Mouse (Mus musculus) heart, adult 2 months (tissue): ENCODE measurements around the gene Cdca4. TPM values are rescaled to one million over a fixed set of nuclear protein-coding genes. Genes with fewer than 3 reads are reported as not detected.

ENCODE experiments used
- DNase-seq, 2 experiments: peaks; one replicate each; pipeline ENCODE4 v3.0.0; 2021
- H3K27ac ChIP-seq: fragments of 200-600 bp; 2 replicates; pipeline ENCODE4 v1.8.1; 2022
- H3K27me3 ChIP-seq: fragments of 200-500 bp; 2 replicates; pipeline ENCODE4 v1.6.1; 2012; ENCODE audit warnings: mild to moderate bottlenecking, low read length, inconsistent platforms, mixed read lengths; ENCODE audit not compliant: control insufficient read depth, insufficient read depth
- H3K36me3 ChIP-seq: fragments of 200-500 bp; 2 replicates; pipeline ENCODE4 v1.6.1; 2012; ENCODE audit warnings: low read length, inconsistent platforms; ENCODE audit not compliant: control insufficient read depth, insufficient read depth
- H3K4me1 ChIP-seq: fragments of 200-500 bp; 2 replicates; pipeline ENCODE4 v1.6.1; 2011; ENCODE audit warnings: low read length; ENCODE audit not compliant: control insufficient read depth, insufficient read depth
- H3K4me3 ChIP-seq: fragments of 200-600 bp; 2 replicates; pipeline ENCODE4 v1.8.1; 2022
- H3K79me2 ChIP-seq: fragments of 200-500 bp; replicated peaks from 2 replicates; pipeline ENCODE4 v1.6.1; 2012; ENCODE audit warnings: mild to moderate bottlenecking, inconsistent platforms, low read length, moderate library complexity, mixed read lengths; ENCODE audit not compliant: control insufficient read depth, insufficient read depth
- H3K9ac ChIP-seq: fragments of 200-500 bp; 2 replicates; pipeline ENCODE4 v1.6.1; 2012; ENCODE audit warnings: low read depth, mild to moderate bottlenecking, control low read depth, inconsistent platforms, low read length, mixed read lengths
- CTCF ChIP-seq: fragments of 200-600 bp; IDR thresholded peaks from 2 replicates; pipeline ENCODE4 v1.8.1; 2022; ENCODE audit warnings: antibody characterized with exemption, mild to moderate bottlenecking, moderate library complexity
- EP300 ChIP-seq: fragments of 200-500 bp; IDR thresholded peaks from 2 replicates; pipeline ENCODE4 v1.6.1; 2011; ENCODE audit warnings: low read depth, low read length, control low read depth; ENCODE audit not compliant: insufficient read depth
- POLR2A ChIP-seq: fragments of 200-500 bp; IDR thresholded peaks from 2 replicates; pipeline ENCODE4 v1.6.1; 2011; ENCODE audit warnings: mild to moderate bottlenecking, low read depth, low read length, control low read depth; ENCODE audit not compliant: insufficient read depth
- WGBS: fragments of 180-500 bp; shearing (Covaris S2); methylation state at CpG from one replicate; pipeline ENCODE4 v1.1.7; 2018; 5-methylcytosine and 5-hydroxymethylcytosine counted together
- intact Hi-C: fragments of 180-260 bp; cut with DNase I; formaldehyde crosslinking; loops from one replicate; pipeline ENCODE4 v1.15.1; 2025
- polyA plus RNA-seq: library from polyadenylated mRNA; depleted of rRNA; stranded (reverse); fragments of >200 nt; gene quantifications from 2 replicates; pipeline ENCODE4 v1.2.3, GENCODE M21; 2012
- total RNA-seq, 2 experiments: library from RNA; stranded (reverse); gene quantifications; 2 replicates each; pipeline ENCODE4 v1.2.3; 2021

Cdca4 gene
- total and polyA plus RNA-seq, 3 experiments: 5.3 to 7.6 (median 6.6) TPM

DNA sequence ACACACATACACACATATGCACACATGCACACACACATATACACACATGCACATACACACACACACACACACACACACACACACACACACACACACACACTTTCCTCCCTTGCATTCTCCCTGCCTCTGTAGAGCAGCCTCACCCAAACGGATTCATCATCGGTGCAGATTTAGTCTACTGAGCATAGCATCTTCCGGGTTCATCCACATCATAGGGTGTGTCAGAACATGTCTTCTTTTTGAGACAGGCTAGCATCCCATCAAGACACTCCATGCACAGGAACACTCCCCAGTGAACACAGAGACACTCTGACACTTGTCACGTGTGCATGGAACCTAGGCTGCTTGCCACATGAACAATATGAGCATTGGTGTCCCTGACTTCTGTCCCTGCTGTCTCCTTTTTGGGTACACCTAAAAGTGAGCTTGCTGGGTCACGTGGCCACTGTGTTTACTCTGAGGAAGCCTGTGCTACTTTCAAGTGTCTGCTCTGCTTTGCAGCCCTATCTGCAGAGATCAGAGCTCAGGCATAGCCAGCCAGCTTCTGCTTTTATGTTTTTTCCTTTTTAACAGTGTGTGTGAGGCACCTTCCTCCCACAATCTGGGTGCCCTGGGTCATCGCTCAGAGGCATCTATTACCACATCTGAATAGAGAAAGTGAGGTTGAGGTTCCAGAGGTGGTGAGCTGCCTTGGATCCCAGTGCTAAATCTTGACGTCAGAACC lies 25.5 kb upstream of the Cdca4 start:
- DNase-seq: peak in 1 of 2 experiments; percentile 32
- 68% methylated on average over 7 of the region's 7 CpGs for WGBS

GRCm38 (mm10) chr12:112853050-112853729 lies 24.0 kb upstream of the Cdca4 start:
- 71% methylated on average over 11 of the region's 11 CpGs for WGBS
- no peak overlapping the region for H3K27ac ChIP-seq
- H3K9ac ChIP-seq: no peak overlapping the region
- H3K4me3 ChIP-seq: no peak overlapping the region
- DNase-seq: no peak
- H3K79me2 ChIP-seq: no peaks in the 10 kb centered on the region
- intact Hi-C loops: no loop called here
- TF ChIP-seq CTCF (no peak), POLR2A (no peak), EP300 (no peak)
- H3K27me3 ChIP-seq: no peaks in the 10 kb centered on the region
- H3K4me1 ChIP-seq: no peaks in the 10 kb centered on the region
- no peaks in the 10 kb centered on the region for H3K36me3 ChIP-seq

More for the DNA sequence above, 25.5 kb upstream of the Cdca4 start:
- H3K4me3 ChIP-seq: no peak overlapping the region
- no peaks in the 10 kb centered on the region for H3K36me3 ChIP-seq
- H3K4me1 ChIP-seq: no peaks in the 10 kb centered on the region
- TF ChIP-seq EP300: no peak
- TF ChIP-seq POLR2A: no peak
- TF ChIP-seq CTCF: no peak
- no peak overlapping the region for H3K27ac ChIP-seq
- H3K79me2 ChIP-seq: no peaks in the 10 kb centered on the region
- intact Hi-C loops: no loop called here
- H3K27me3 ChIP-seq: no peaks in the 10 kb centered on the region
- no peak overlapping the region for H3K9ac ChIP-seq

DNA sequence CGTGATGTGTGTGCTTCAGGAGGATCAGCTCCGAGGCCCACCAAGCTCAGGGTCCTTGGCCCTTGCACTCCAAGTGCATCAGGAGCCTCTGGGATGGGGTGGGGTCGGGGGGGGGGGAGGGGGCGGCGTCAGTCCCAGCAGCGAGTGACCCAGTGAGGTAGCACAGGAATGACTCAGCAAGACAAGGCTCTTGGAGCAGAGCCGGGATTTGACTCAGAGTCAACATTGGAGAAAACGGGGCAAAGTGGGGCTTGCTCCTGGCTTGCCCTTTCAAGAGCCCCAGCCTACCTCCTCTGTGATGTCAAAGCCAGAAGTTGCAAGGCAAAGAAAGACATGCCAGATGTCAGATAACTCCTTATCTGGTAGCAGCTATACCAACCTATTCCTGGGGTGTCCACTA lies 21.9 kb upstream of the Cdca4 start:
- no peak overlapping the region for H3K4me3 ChIP-seq
- TF ChIP-seq POLR2A (no peak), CTCF (no peak), EP300 (no peak)
- H3K9ac ChIP-seq: no peak overlapping the region
- no peak for DNase-seq
- no peak overlapping the region for H3K27ac ChIP-seq
- H3K4me1 ChIP-seq: no peaks in the 10 kb centered on the region
- no peaks in the 10 kb centered on the region for H3K79me2 ChIP-seq
- no peaks in the 10 kb centered on the region for H3K27me3 ChIP-seq
- H3K36me3 ChIP-seq: no peaks in the 10 kb centered on the region
- WGBS: 37% methylated on average over 8 of the region's 8 CpGs
- intact Hi-C loops: no loop called here

DNA sequence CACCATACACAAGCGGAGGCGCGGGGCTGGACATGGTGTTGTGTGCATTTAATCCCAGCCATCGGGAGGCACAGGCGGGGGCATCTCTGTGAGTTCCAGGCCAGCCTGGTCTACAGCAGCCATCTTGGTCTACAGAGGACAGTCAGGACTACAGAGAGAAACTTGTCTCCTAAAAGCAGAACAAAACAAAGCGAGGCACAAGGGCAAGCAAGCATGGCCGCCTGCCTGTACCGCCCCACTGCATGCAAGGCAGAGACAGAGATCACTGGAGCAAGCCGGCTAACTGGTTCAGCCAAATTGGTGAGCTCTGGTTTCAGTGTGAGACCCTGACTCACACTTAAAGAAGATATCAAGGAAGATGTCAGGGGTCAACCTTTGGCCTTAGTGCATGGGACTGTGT lies 21.1 kb upstream of the Cdca4 start:
- no peak overlapping the region for H3K27ac ChIP-seq
- no peaks in the 10 kb centered on the region for H3K27me3 ChIP-seq
- no peak overlapping the region for H3K4me3 ChIP-seq
- intact Hi-C loops: no loop called here
- no peaks in the 10 kb centered on the region for H3K79me2 ChIP-seq
- no peaks in the 10 kb centered on the region for H3K4me1 ChIP-seq
- TF ChIP-seq EP300 (no peak), CTCF (no peak), POLR2A (no peak)
- no peaks in the 10 kb centered on the region for H3K36me3 ChIP-seq
- DNase-seq: no peak
- 95% methylated on average over 9 of the region's 9 CpGs for WGBS
- no peak overlapping the region for H3K9ac ChIP-seq

GRCm38 (mm10) chr12:112849235-112850022 lies 20.2 kb upstream of the Cdca4 start:
- H3K27ac ChIP-seq: no peak overlapping the region
- H3K4me1 ChIP-seq: no peaks in the 10 kb centered on the region
- no peaks in the 10 kb centered on the region for H3K36me3 ChIP-seq
- no peaks in the 10 kb centered on the region for H3K27me3 ChIP-seq
- H3K4me3 ChIP-seq: no peak overlapping the region
- TF ChIP-seq POLR2A (no peak), CTCF (peak; percentile 25)
- 66% methylated on average over 11 of the region's 11 CpGs for WGBS
- H3K9ac ChIP-seq: no peak overlapping the region
- intact Hi-C loops: loop anchor here (10.0 kb wide), 1 partner anchor 195 kb away; no protein-coding TSS in a partner anchor
- H3K79me2 ChIP-seq: no peaks in the 10 kb centered on the region
- DNase-seq: no peak

- no peaks in the 10 kb centered on the region for H3K79me2 ChIP-seq
- no peak overlapping the region for H3K9ac ChIP-seq
- no peaks in the 10 kb centered on the region; the same call in 1 of the 2 replicates for H3K4me1 ChIP-seq
- no peaks in the 10 kb centered on the region for H3K36me3 ChIP-seq
- no peak overlapping the region for H3K27ac ChIP-seq
- intact Hi-C loops: loop anchor here (10.0 kb wide), 1 partner anchor 193 kb away; no protein-coding TSS in a partner anchor
- 91% methylated on average over 2 of the region's 2 CpGs for WGBS
- TF ChIP-seq CTCF (no peak), EP300 (no peak)
- no peaks in the 10 kb centered on the region for H3K27me3 ChIP-seq
- no peak for DNase-seq
- H3K4me3 ChIP-seq: no peak overlapping the region
These were observed 18.7 kb upstream of the Cdca4 start for GRCm38 (mm10) chr12:112847880-112848279.
